Mouse (Mus musculus) liver, adult 10 weeks (tissue): ENCODE measurements around the gene Prdm4. TPM values are rescaled to one million over a fixed set of nuclear protein-coding genes. Genes with fewer than 3 reads are reported as not detected.

Experiments
- polyA plus RNA-seq: library from polyadenylated mRNA; stranded (reverse); fragments of 350-450 nt; fragmentation: Illumina TruSeq; extraction: RNeasy Lipid Tissue Mini Kit (QIAGEN cat#74804); gene quantifications from one replicate; pipeline ENCODE4 v1.2.3, GENCODE M21; 2014; ENCODE audit warnings: low read depth, low replicate concordance

Prdm4 gene
- polyA plus RNA-seq: 3.7 TPM

GRCm38 (mm10) chr10:85916498-85917309, at the start of gene Prdm4:
TSS of gene Prdm4 (minus strand) at chr10:85917142.

DNA sequence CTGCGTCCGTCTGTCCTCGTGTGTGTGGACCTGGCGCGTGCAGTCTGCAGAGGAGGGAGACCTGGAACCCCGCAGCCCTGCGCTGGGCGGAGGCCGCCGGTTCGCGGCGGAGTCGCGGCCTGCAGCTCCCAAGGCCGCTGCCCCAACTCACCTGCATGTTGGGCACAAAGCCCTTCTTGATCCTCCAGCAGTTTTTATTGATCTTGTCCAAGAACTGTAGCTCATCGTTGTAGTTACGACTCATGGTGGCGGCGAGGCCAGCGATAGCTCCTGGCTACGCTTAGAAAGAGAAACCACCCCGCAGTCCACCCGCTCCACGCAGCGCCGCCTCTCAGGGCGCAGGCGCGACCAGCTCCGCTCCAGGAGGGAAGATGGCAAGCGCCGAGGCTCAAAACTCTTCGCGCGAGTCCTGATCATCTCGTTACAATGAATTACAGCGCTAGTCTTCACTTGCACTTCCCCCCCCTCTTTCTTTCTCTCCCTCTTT, 40.6 kb upstream of the Prdm4 start, which contains the start of gene Rtcb:
Rtcb (minus strand) TSS at position 360 of the 487 bp plus-strand sequence.

DNA sequence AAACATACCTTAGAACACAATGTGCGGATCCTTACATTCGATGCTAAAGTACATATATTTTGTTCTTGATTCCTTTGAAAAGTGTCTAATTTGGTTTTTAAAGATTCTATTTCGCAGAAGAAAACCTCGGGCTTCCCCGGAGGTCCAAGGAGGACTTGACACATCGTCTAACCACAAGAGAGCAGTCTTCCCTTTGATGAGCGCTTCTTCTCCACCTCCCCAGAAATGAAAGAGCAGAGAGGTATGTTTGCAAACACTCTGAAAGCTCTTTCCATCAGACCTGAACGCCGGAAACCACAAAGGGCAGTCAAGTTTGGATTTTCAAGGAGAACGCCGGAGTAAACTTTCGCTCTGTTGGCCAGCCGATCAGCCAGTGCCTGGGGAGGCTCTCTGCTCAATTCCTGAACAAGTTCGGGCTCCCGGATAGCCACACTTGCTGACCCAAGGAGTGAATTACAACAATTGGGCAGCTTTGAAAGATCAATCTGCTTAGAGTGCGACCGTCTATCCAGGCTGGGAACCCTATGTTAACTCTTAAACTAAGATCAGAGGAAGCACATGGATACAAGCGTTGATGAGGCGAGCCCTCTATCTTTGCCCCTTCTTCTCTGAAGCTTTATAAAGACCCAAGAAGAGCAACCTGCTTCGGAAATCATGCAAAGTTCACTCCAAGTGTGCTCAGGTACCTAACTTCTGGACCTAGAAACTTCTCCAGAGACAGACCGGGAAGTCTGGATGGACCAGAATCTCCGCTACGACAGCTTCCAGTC, 10.9 kb upstream of the Prdm4 start, which contains the start of gene Ascl4:
Ascl4 (plus strand) TSS at position 6 of the 770 bp plus-strand sequence.

Other genes with a start within 250 kb of the Prdm4 start
- 13.3 TPM for gene Pwp1, start 87.6 kb downstream of the Prdm4 start, polyA plus RNA-seq
- not detected for gene Ascl4, start 10.5 kb upstream of the Prdm4 start, polyA plus RNA-seq
- gene Rtcb, start 40.7 kb upstream of the Prdm4 start, polyA plus RNA-seq: 22.7 TPM
- not detected for gene Bpifc, start 94.8 kb upstream of the Prdm4 start, polyA plus RNA-seq
- gene Fbxo7, start 104.8 kb upstream of the Prdm4 start, polyA plus RNA-seq: 11.7 TPM